In the genomic region with DNA sequence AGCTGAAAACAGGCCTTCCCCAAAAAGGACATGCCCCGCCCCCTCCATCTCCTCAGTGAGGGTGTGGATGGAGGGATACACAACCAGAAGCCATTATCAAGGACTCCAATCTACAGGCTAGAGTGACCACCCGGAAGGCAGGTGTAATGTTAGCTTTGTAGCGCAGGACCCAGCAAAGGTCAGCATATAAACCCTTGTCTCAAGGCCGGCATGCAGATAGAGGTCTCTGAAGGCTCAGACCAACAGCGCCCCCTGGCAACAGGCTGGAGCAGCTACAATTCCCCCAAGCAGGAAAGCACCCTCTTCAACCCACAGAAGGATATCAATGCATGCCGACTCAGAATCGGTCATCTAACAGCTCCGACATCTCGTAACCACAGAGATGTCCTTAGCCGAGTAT, we compare ENCODE assay signal across 8 mouse cellular contexts.
A peak's percentile ranks its signal among the peaks of the same experiment; 100 is the strongest.
DNase-seq lines count a peak whose midpoint lies in the region; ATAC-seq lines count a peak whose summit lies in the region.

No protein-coding gene starts in this region.

- H3K27ac ChIP-seq in stomach, embryonic 15.5 days, result no peak overlapping the region

- no peak for ATAC-seq in CD4-positive, CD25-positive, alpha-beta regulatory T cell, adult 4 months
- ATAC-seq in stomach, embryonic 15.5 days (ENCODE audit: insufficient read depth, low FRiP score, low read depth), result 0 out of 2 replicates have a peak, but pooled peaks have one; percentile 35

- WGBS in stomach, embryonic 15.5 days, result 59% methylated on average over 10 of the region's 10 CpGs

- no peaks in the 10 kb centered on the region for H3K4me1 ChIP-seq in stomach, embryonic 15.5 days

- no peaks in the 10 kb centered on the region for H3K36me3 ChIP-seq in stomach, embryonic 15.5 days

- H3K4me2 ChIP-seq in stomach, embryonic 15.5 days, result no peak overlapping the region

- H3K9me3 ChIP-seq in stomach, embryonic 15.5 days, result no peaks in the 10 kb centered on the region

- no peak overlapping the region for H3K4me3 ChIP-seq in stomach, embryonic 15.5 days (replicated peaks)

- H3K27me3 ChIP-seq in stomach, embryonic 15.5 days (replicated peaks), result no peaks in the 10 kb centered on the region

- peak; percentile 60 for DNase-seq in CD4-positive, CD25-positive, alpha-beta regulatory T cell, adult 2 months (ENCODE audit: low read depth, low spot score)
- peak; percentile 42 to 59 for DNase-seq in right cerebral cortex, postnatal 10 days (ENCODE audit: low spot score in 2 of 2)
- no peak for DNase-seq in right cerebral cortex, postnatal 36 days (ENCODE audit: low spot score in 2 of 2)
- DNase-seq in cerebellum, postnatal 14 days, result peak; percentile 85 to 91
- peak; percentile 58 for DNase-seq in induced T-regulatory cell, adult 2 months (ENCODE audit: low read depth)
- peak; percentile 32 for DNase-seq in lung, postnatal 25 days (ENCODE audit: low spot score)

- no peak overlapping the region for H3K9ac ChIP-seq in stomach, embryonic 15.5 days

Comparison
In these comparisons a context has a peak if more than half of its experiments do, and no peak if none do; other contexts are left out.
1. DNase-seq: peak in CD4-positive, CD25-positive, alpha-beta regulatory T cell, adult 2 months (single experiment), right cerebral cortex, postnatal 10 days (2 of 2), cerebellum, postnatal 14 days (2 of 2), induced T-regulatory cell, adult 2 months (single experiment) and lung, postnatal 25 days (single experiment); none in right cerebral cortex, postnatal 36 days (0 of 2).